Mouse (Mus musculus): ENCODE measurements around the gene Zdhhc14. TPM values are rescaled to one million over a fixed set of nuclear protein-coding genes. Genes with fewer than 3 reads are reported as not detected.
A peak's percentile ranks its signal among the peaks of the same experiment; 100 is the strongest.

Gene Zdhhc14
- polyA plus RNA-seq, 1 experiment from 2014 or later, result 5.0 TPM

DNA sequence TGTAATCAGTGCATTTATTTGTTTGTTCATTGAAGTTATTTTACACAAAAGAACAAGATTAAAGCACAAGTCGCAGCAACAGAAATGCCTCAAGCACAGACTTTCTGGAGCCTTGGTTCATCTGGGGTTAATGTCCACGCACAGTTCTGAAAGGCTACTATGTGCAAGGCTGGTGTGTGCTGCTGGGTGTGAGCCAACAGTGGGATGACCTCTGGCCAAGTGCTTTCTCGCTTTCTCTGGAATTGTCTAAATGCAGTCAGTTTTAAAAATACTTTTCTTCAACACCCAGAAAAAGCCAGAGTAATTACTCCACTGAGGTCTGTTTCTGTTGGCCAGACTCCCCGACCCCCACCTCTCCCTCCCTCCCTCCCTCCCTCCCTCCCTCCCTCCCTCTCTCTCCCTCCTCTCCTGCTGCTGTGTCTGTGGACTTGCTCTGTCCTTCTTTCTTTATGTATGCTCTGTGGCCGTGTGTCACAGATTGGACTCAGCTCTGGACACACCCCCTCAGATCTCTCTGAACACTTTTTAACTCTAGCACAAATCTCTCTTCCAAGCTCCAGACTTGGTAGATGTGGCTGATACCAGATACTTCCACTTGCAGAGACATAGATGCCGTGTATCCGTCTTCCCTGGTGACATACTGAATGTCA is 206.2 kb downstream of the Zdhhc14 start:
- WGBS, result 49% methylated on average over 7 of the region's 7 CpGs
- no peak overlapping the region for H3K4me3 ChIP-seq (ENCODE audit: low read length)
- no peaks in the 10 kb centered on the region for H3K4me1 ChIP-seq (ENCODE audit: control insufficient read depth, insufficient read depth, low read depth, low read length)
- no peak overlapping the region for H3K27ac ChIP-seq (ENCODE audit: low read depth, low read length)
- H3K4me2 ChIP-seq (ENCODE audit: low read length), result no peak overlapping the region
- H3K36me3 ChIP-seq (ENCODE audit: control insufficient read depth, insufficient read depth, low read length), result no peaks in the 10 kb centered on the region
- ATAC-seq, result peak; percentile 65
- H3K27me3 ChIP-seq (replicated peaks; ENCODE audit: control insufficient read depth, insufficient read depth, low read length), result no peaks in the 10 kb centered on the region
- H3K9me3 ChIP-seq (ENCODE audit: control insufficient read depth, low read length), result no peaks in the 10 kb centered on the region
- no peak overlapping the region for H3K9ac ChIP-seq (ENCODE audit: low read depth, low read length)

GRCm38 (mm10) chr17:5710320-5711104 is 218.2 kb downstream of the Zdhhc14 start:
- no peaks in the 10 kb centered on the region for H3K36me3 ChIP-seq (ENCODE audit: control insufficient read depth, insufficient read depth, low read length)
- 0 out of 2 replicates have a peak, but pooled peaks have one; percentile 54 for ATAC-seq
- no peak overlapping the region for H3K4me2 ChIP-seq (ENCODE audit: low read length)
- H3K4me1 ChIP-seq (ENCODE audit: control insufficient read depth, insufficient read depth, low read depth, low read length), result peaks cover 5% of the 10 kb centered on the region
- H3K27me3 ChIP-seq (replicated peaks; ENCODE audit: control insufficient read depth, insufficient read depth, low read length), result no peaks in the 10 kb centered on the region
- H3K9ac ChIP-seq (ENCODE audit: low read depth, low read length), result no peak overlapping the region
- WGBS, result 47% methylated on average over 7 of the region's 7 CpGs
- no peak overlapping the region for H3K4me3 ChIP-seq (ENCODE audit: low read length)
- H3K27ac ChIP-seq (ENCODE audit: low read depth, low read length), result no peak overlapping the region
- no peaks in the 10 kb centered on the region for H3K9me3 ChIP-seq (ENCODE audit: control insufficient read depth, low read length)

DNA sequence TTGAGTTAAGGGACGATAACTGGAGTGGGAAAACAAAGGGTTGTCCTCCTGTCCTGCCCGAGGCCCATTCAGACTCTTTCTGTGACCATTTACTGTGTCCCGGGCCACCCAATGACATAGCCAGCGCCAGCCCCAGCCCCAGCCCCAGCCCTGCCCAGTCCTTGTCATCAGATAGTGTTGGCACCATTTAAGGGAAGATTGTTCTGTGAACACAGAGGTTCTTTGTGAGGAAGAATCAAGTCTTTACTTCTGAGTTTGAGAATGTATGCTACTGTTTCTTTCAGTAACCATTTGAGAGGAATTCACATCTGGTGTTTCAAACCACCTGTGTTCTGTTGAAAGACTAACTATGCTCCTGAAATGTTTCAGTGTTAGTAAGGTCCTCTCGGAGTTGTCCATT is 219.5 kb downstream of the Zdhhc14 start:
- no peak overlapping the region for H3K4me2 ChIP-seq (ENCODE audit: low read length)
- 64% methylated on average over 5 of the region's 5 CpGs for WGBS
- H3K9me3 ChIP-seq (ENCODE audit: control insufficient read depth, low read length), result no peaks in the 10 kb centered on the region
- no peak for ATAC-seq
- H3K36me3 ChIP-seq (ENCODE audit: control insufficient read depth, insufficient read depth, low read length), result no peaks in the 10 kb centered on the region
- H3K27me3 ChIP-seq (replicated peaks; ENCODE audit: control insufficient read depth, insufficient read depth, low read length), result no peaks in the 10 kb centered on the region
- H3K9ac ChIP-seq (ENCODE audit: low read depth, low read length), result no peak overlapping the region
- no peak overlapping the region for H3K4me3 ChIP-seq (ENCODE audit: low read length)
- no peak overlapping the region for H3K27ac ChIP-seq (ENCODE audit: low read depth, low read length)
- peaks cover 5% of the 10 kb centered on the region for H3K4me1 ChIP-seq (ENCODE audit: control insufficient read depth, insufficient read depth, low read depth, low read length)

DNA sequence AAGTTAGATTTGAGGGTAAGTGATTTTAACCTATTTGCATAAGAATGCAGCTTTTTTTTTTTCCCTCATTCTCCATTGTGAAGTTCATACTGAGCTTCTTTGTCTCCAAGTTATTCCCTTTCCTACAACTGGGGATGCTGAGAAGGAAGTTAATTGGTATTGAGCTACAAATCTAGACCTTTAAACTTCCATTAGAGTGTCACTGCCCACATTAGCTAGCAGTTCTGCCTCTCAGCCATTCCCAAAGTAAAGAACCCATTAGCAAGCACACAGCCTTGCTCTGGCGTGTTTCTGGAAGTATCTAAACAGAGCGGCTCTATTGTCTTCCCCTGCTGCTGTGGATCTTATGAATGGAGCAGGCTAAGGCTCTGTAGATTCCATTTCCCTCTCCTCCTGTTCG is 220.8 kb downstream of the Zdhhc14 start:
- H3K4me2 ChIP-seq (ENCODE audit: low read length), result no peak overlapping the region
- no peak overlapping the region for H3K9ac ChIP-seq (ENCODE audit: low read depth, low read length)
- H3K4me1 ChIP-seq (ENCODE audit: control insufficient read depth, insufficient read depth, low read depth, low read length), result peaks cover 5% of the 10 kb centered on the region
- no peaks in the 10 kb centered on the region for H3K27me3 ChIP-seq (replicated peaks; ENCODE audit: control insufficient read depth, insufficient read depth, low read length)
- no peaks in the 10 kb centered on the region for H3K36me3 ChIP-seq (ENCODE audit: control insufficient read depth, insufficient read depth, low read length)
- H3K27ac ChIP-seq (ENCODE audit: low read depth, low read length), result no peak overlapping the region
- 22% methylated on average over 3 of the region's 3 CpGs for WGBS
- no peak for ATAC-seq
- no peak overlapping the region for H3K4me3 ChIP-seq (ENCODE audit: low read length)
- H3K9me3 ChIP-seq (ENCODE audit: control insufficient read depth, low read length), result no peaks in the 10 kb centered on the region

DNA sequence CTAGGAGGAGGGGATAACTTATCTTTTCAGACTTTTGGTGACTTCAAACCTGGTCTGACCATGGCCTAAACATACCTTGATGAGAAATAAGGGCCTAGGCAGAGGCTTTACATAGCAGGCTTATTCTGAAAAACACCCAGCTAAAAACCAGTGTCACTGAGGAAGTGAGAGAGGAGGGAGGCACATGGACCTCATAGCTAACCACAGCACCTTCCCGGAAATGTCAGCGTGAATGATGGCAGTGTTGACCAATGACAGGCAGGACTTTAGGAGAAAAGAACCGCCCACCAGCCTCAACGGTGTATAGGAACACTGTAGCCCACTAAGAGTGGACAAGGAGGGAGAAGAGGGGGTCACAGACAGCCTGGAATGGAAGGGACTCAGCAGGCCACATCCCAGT is 224.6 kb downstream of the Zdhhc14 start:
- Histone ChIP-seq H3K27me3 (replicated peaks; ENCODE audit: control insufficient read depth, insufficient read depth, low read length) (no peaks in the 10 kb centered on the region), H3K9ac (ENCODE audit: low read depth, low read length) (no peak overlapping the region), H3K9me3 (ENCODE audit: control insufficient read depth, low read length) (no peaks in the 10 kb centered on the region), H3K4me2 (ENCODE audit: low read length) (no peak overlapping the region), H3K4me3 (ENCODE audit: low read length) (no peak overlapping the region), H3K4me1 (ENCODE audit: control insufficient read depth, insufficient read depth, low read depth, low read length) (peaks cover 5% of the 10 kb centered on the region), H3K36me3 (ENCODE audit: control insufficient read depth, insufficient read depth, low read length) (no peaks in the 10 kb centered on the region), H3K27ac (ENCODE audit: low read depth, low read length) (no peak overlapping the region)
- 86% methylated on average over 4 of the region's 4 CpGs for WGBS
- ATAC-seq, result no peak

DNA sequence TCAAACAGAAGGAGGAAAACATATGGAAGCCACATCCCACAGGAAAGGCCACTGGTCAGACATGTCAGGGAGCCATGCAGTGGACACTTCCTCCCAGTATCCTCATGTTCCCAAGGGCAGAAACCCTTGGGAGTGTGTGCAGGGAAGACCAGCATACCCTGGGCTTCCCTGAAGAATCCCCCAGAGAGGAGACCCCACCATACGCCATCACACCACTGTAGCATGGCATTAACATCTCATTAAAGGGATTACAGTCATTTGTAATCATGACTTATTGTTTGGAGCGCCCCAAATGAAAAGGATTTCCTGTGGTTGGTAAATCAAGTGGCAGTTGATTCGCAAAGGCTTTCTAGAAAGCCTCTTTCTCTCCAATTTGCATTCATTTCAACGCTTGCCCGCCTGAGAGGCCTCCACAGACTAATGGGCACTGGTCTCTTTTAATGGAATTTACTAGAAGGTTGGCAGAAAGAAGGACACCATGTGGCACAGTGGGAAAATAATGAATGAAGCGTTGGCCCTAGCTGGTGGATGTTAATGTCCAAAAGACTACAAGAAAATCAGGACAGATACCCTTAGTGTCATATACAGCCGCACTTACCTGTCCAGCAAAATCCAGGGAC is 226.5 kb downstream of the Zdhhc14 start:
- no peak overlapping the region for H3K27ac ChIP-seq (ENCODE audit: low read depth, low read length)
- no peak overlapping the region for H3K4me3 ChIP-seq (ENCODE audit: low read length)
- WGBS, result 41% methylated on average over 7 of the region's 7 CpGs
- no peaks in the 10 kb centered on the region for H3K9me3 ChIP-seq (ENCODE audit: control insufficient read depth, low read length)
- H3K27me3 ChIP-seq (replicated peaks; ENCODE audit: control insufficient read depth, insufficient read depth, low read length), result no peaks in the 10 kb centered on the region
- H3K36me3 ChIP-seq (ENCODE audit: control insufficient read depth, insufficient read depth, low read length), result no peaks in the 10 kb centered on the region
- H3K4me1 ChIP-seq (ENCODE audit: control insufficient read depth, insufficient read depth, low read depth, low read length), result no peaks in the 10 kb centered on the region
- no peak for ATAC-seq
- H3K9ac ChIP-seq (ENCODE audit: low read depth, low read length), result no peak overlapping the region
- H3K4me2 ChIP-seq (ENCODE audit: low read length), result no peak overlapping the region

DNA sequence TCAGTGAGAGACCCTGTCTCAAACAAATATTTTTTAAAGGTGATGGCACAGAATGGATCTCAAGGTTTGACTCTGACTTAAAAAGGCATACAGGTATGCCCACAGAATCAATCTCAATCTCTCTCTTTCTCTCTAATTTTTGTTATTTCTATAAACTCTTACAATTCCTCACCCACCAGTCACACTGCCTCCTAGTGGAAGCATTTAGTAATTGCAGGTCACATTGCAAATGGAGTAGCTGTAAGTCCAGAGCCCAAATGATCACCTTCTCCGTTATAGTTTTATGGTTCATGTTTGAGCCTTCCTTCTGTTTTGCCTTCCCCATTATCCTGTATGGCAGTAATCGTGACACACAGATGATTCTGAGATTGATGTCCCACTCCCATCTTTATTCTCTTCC is 230.4 kb downstream of the Zdhhc14 start:
- Histone ChIP-seq H3K4me2 (ENCODE audit: low read length) (no peak overlapping the region), H3K27me3 (replicated peaks; ENCODE audit: control insufficient read depth, insufficient read depth, low read length) (no peaks in the 10 kb centered on the region), H3K27ac (ENCODE audit: low read depth, low read length) (no peak overlapping the region), H3K4me1 (ENCODE audit: control insufficient read depth, insufficient read depth, low read depth, low read length) (no peaks in the 10 kb centered on the region), H3K36me3 (ENCODE audit: control insufficient read depth, insufficient read depth, low read length) (no peaks in the 10 kb centered on the region), H3K9ac (ENCODE audit: low read depth, low read length) (no peak overlapping the region), H3K4me3 (ENCODE audit: low read length) (no peak overlapping the region), H3K9me3 (ENCODE audit: control insufficient read depth, low read length) (no peaks in the 10 kb centered on the region)
- WGBS, result 90% methylated on average over 2 of the region's 2 CpGs
- ATAC-seq, result no peak

- no peak for ATAC-seq
- Histone ChIP-seq H3K9ac (ENCODE audit: low read depth, low read length) (no peak overlapping the region), H3K36me3 (ENCODE audit: control insufficient read depth, insufficient read depth, low read length) (no peaks in the 10 kb centered on the region), H3K4me1 (ENCODE audit: control insufficient read depth, insufficient read depth, low read depth, low read length) (no peaks in the 10 kb centered on the region), H3K4me3 (ENCODE audit: low read length) (no peak overlapping the region), H3K27me3 (replicated peaks; ENCODE audit: control insufficient read depth, insufficient read depth, low read length) (no peaks in the 10 kb centered on the region), H3K27ac (ENCODE audit: low read depth, low read length) (no peak overlapping the region), H3K9me3 (ENCODE audit: control insufficient read depth, low read length) (no peaks in the 10 kb centered on the region), H3K4me2 (ENCODE audit: low read length) (no peak overlapping the region)
- WGBS, result 77% methylated on average over 10 of the region's 10 CpGs
Observed at GRCm38 (mm10) chr17:5723601-5724189, 231.3 kb downstream of the Zdhhc14 start.

DNA sequence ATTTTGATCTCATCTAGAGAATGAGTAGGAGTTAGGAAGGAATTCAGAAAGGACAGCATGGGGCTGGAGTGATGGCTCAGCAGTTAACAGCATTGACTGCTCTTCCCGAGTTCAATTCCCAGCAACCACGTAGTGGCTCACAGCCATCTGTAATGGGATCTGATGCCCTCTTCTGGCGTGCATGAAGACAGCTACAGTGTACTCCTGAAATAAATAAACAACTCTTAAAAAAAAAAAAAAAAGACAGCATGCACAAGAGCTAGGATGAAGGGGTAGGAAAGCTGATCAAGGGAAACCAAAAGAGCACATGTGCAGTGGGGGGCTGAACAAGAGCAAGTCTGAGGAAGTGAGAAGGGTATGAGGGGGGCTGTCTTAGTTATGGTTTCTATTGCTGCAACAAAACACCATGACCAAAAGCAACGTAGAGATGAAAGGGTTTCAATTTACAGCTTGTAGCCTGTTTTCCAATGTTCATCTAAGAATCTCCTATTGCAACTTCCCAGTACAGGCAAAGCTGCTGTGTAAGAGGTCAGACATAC is 237.3 kb downstream of the Zdhhc14 start:
- WGBS, result 53% methylated on average over 4 of the region's 4 CpGs
- H3K4me1 ChIP-seq (ENCODE audit: control insufficient read depth, insufficient read depth, low read depth, low read length), result no peaks in the 10 kb centered on the region
- no peak overlapping the region for H3K4me3 ChIP-seq (ENCODE audit: low read length)
- H3K36me3 ChIP-seq (ENCODE audit: control insufficient read depth, insufficient read depth, low read length), result peaks cover 3% of the 10 kb centered on the region; the same call in 1 of the 2 replicates
- no peaks in the 10 kb centered on the region for H3K27me3 ChIP-seq (replicated peaks; ENCODE audit: control insufficient read depth, insufficient read depth, low read length)
- H3K9me3 ChIP-seq (ENCODE audit: control insufficient read depth, low read length), result no peaks in the 10 kb centered on the region
- H3K4me2 ChIP-seq (ENCODE audit: low read length), result no peak overlapping the region
- H3K9ac ChIP-seq (ENCODE audit: low read depth, low read length), result no peak overlapping the region
- no peak overlapping the region for H3K27ac ChIP-seq (ENCODE audit: low read depth, low read length)
- no peak for ATAC-seq

Measured in hindbrain, embryonic 16.5 days (tissue).